Mouse (Mus musculus): Measurements from ENCODE around the gene Eefsec.

Eefsec gene

GRCm38 (mm10) chr6:88219094-88219493, 227.2 kb downstream of the Eefsec start:
- in situ Hi-C loops (cut with MboI; ENCODE audit: unreplicated experiment in 2 of 2), result no loop called here

GRCm38 (mm10) chr6:88216199-88216598, 230.1 kb downstream of the Eefsec start:
- in situ Hi-C loops (cut with MboI; ENCODE audit: unreplicated experiment in 2 of 2), result no loop called here

- in situ Hi-C loops (cut with MboI; ENCODE audit: unreplicated experiment in 2 of 2), result no loop called here
Measured at GRCm38 (mm10) chr6:88215797-88216196, 230.5 kb downstream of the Eefsec start.

- in situ Hi-C loops (cut with MboI; ENCODE audit: unreplicated experiment in 2 of 2), result no loop called here
Measured at GRCm38 (mm10) chr6:88210182-88210581, 236.2 kb downstream of the Eefsec start.

- in situ Hi-C loops (cut with MboI; ENCODE audit: unreplicated experiment in 2 of 2), result no loop called here
Measured at GRCm38 (mm10) chr6:88209453-88209852, 236.9 kb downstream of the Eefsec start.

GRCm38 (mm10) chr6:88208321-88208720, 238.0 kb downstream of the Eefsec start:
- in situ Hi-C loops (cut with MboI; ENCODE audit: unreplicated experiment in 2 of 2), result no loop called here

GRCm38 (mm10) chr6:88207403-88208033, 238.8 kb downstream of the Eefsec start:
- in situ Hi-C loops (cut with MboI; ENCODE audit: unreplicated experiment in 2 of 2), result no loop called here

All from v-Abl transformed pro-B cells (cell line).